Mouse (Mus musculus) heart, adult 9 months (tissue): ENCODE measurements around the gene Cacna2d3.

Experiments
- DNase-seq, 2 experiments: peaks; one replicate each; pipeline ENCODE4 v3.0.0; 2022; ENCODE audit warnings: low spot score in 2 of 2

Cacna2d3 gene

DNA sequence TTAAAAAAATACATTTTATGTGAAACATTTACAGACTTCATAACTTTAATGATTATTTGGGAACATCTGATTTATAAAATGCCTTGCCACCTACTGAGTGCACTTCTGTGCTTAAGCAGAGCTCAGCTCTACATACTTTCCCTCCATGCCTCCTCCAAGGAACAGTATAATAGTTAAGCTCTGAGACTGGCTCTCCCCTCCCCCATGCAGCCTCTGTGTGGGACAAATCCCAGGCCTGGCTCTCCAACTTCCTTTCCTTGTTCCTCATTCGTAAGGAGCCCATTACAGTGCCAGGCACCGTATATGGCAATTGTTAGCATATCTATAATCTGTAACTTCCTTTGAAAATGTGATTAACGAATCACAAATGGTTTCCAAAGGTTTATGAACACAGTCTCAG, 644.2 kb downstream of the Cacna2d3 start:
- no peak for DNase-seq

DNA sequence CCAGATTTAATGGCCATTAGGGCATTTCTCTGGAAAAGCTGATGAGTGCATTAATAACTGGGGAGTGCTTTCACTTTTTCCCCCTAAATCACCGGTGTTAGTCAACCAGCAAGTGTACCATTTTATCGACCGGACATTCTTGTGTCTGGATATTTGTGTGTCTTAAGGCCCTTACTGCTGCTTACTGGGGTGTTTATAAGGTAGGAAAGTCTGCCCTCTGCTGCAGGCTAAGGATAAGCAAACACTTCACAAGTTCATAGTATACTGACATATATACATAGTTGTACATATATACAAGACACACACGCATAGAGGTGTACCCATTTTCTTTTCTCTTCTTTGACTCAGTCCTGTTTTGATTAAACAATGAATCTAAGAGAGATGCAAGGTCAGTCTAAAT, 647.9 kb downstream of the Cacna2d3 start:
- DNase-seq, result no peak

DNA sequence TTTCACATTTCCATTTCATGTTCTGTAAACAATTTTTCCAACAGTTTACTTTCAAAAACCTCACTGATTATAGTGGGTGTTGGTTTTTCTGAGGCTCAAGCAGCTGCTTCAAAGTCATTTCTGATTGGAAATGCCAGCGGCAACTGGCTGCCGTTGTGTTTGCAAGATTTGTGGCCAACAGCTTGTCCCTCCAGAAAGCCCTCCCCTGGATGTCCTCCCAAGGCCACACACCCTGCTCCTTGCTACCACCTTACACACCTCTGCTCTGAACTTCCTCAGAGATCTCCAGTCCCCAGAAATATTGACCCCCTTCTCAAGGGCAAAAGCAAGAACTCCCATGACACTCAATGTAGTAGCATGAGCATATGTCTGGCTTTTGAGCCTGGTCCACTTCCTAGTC, 659.0 kb downstream of the Cacna2d3 start:
- DNase-seq, result no peak

DNA sequence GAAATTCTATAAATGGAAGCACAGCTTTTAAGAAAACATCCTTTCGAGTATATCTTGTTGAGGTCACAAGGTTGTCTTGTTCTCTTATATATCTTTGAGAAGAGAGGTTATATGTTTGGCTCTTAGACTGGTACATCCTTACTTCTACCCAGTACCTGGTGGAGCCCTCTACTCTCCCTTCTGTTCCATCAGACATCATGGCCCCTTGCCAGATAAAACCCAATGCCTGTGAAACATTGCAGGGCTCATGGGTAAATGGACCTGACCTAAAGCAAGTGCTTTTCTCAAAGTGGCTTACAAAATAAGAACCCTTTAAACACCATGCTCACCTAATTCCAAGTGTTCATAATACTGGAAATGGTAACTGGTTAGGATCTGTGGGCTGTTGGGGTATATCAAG, 660.2 kb downstream of the Cacna2d3 start:
- no peak for DNase-seq

DNA sequence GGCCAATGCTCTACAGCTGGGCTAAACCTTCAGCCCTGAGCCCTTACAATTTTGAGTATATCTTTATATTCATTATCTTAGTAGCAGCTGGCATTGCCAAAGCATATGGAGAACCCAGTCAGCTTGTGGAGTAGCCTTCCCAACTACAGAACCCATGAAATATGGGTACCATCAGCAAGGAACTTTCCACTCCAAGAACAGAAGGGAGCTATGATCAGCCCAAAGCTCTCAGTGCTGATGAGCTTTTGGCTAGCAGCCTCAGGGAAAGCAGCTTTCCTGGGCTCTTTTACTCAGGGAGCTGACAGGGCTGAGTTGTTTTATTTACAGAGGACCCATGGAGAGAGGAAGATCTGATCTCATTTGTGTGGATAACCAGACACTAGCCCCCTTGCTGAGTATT, 661.0 kb downstream of the Cacna2d3 start:
- no peak for DNase-seq

DNA sequence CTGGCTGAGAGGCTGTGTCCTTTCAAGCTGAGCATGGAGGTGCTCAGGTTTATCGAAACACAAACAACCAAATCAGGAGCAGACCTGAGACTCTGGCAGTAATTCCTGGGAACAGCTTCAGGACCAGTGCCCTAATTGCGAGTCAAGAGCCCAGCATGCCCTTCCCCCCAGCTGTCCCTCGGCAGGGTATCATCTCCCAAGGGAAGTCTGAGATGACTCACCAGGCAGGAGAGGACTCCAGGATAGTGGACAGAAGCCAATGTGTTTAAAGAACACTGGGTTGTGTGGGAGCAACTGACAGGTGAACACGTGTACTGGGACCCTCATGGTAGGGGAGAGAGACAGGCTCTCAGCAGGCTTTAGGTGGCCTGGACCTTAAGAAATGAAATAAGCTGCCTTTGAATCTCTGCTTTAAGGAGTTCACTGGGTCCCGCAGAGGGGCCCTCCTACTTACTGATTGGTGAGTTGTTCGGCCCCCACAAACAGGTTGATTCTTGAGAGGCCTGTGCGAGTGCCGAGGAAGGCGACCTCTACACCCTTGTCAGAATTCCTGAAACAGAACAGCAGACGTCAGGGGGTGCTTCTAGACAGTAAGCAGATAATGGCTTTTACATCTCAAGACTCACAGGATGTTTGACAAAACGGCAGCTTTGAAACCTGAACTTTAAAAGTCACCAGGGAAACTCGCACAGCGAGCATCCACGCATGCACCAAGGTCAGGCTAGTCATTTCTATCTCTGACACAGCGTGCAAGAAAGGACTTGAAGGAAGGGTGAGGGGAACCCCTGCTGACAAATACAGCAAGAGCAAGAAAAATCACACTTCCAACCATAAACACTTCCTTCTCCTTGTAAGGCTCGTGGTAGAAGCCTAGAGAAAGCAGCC, 669.5 kb downstream of the Cacna2d3 start:
- no peak for DNase-seq

DNA sequence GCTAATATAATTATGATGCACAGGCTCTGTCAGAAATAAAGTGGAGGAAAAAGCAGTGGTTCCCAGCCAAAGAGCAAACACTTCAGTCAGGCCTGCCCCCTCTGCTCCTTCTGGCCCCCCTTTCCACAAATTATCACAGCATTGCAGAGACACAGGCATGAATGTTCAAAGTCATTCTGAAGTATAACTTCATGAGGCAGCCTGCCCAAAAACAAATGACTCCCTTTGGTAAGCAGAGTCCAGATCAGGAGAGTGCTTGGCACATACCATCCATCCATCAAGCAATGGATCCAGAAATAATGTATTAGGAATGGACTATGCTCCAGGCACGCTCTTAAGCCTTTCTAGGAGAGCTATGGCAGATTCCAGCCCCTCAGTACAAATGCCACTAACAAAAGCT, 679.3 kb downstream of the Cacna2d3 start:
- DNase-seq, result peak; percentile 21 to 31

DNA sequence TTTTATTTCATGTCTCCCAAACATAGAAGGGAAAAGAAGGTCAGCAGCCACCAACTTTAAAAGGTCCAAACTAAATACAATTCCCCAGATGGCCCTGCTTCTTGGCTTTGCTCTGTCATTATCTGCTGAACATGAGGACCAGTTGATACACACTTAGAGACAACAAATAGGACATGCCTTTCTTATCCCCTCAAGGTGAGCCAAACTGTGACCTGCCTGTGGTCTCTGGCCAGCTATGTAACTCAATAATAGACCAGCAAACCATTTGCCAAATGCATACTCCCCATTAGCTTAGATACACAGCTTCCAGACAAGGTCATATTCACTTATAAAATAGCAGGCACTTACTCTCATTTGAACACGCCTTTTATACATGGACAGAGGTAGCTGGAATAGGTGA, 680.2 kb downstream of the Cacna2d3 start:
- peak; percentile 68 to 69 for DNase-seq

DNA sequence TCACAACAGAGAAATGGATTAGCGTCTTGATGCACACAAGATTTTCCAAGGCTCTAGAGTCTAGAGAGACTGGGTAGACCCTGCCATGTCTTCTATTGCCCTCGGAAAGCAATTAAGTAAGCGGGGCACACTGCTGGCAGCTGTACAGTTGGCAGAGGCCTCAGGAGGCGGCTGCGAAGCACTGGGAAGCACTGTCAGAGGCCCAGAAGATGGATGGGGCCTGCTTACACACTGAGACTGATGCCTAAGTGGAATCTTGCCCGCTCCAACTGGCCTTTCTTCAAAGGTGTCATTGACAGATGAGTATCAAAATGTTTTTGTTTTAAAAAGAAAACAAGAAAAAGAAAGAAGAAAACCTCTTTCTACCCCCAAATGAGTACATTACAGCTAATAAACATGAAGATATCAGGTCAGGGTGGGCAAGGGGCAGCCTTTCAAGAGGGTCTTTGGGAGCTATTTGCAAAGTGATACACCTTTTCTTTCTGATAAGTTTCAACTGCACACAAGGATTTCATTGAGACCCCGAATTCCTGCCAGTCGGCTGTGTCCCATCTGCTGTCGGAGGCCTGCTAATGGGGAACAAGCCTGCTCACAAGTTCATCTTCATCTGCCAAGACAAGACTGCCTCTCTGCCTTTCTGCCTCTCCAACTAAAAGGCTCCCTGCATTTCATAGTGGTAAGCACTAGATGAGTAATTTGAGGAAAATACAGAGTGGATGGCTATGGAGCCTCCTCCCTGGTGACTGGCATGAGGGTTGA, 680.9 kb downstream of the Cacna2d3 start:
- DNase-seq, result no peak

DNA sequence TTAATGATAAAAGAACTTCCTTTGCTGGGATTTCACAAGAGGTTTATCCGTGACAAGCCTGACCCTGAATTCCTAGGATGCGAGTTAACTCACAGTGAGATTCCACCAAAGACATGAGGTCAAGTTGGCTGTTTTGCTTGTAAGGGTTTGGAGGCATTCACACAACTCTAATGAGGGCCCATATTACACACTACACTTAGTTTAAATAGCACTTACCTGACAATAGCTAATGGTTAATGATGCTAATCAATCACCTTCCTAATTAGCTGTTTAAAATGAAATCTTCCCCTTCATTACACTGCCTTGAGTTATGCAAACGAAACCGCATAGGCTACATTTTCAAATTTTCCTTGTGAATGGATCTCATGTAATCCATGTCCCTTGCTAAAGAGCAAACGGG, 683.4 kb downstream of the Cacna2d3 start:
- DNase-seq, result no peak

DNA sequence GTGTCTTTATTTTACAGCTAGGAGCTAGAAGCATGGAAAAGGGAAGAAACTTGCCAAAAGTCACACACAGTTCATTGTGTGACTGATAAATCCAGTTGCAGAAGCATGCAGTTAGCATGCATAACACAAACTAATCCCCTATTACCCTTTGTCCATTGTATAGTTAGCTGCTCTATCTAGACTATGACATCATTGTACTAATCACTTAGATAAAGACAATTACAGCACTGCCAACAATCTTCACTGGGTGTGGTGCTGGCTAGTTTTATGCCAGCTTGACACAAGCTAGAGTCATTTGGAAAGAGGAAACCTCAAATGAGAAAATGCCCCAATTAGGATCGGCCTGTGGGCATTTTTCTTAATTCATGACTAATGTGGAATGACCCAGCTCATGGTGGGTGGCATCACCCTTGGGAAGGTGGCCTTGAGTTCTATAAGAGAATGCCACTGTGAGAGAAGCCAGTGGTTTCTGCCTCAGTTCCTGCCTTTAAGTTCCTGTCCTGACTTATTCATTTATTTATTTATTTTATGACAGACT, 689.7 kb downstream of the Cacna2d3 start:
- DNase-seq, result no peak

DNA sequence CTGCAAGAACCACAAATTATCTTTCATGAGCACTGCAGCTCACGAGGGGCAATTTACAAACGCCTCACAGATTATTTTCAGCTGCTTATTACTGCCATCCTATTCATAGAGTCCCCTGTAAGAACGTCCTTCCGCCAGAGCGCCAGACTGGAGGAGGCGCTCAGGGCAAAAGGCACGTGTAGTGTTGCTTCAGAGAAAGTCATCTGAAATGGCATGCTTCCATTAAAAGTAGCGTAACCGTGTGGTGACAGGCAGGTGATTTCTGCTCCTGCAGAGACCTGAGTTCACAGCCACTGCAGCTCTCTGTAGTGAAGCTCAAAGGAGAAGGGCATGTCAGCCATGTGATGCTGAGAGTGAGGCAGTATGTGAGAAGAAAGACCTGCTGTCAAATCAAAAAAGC, 691.1 kb downstream of the Cacna2d3 start:
- DNase-seq, result peak; percentile 18 to 33

DNA sequence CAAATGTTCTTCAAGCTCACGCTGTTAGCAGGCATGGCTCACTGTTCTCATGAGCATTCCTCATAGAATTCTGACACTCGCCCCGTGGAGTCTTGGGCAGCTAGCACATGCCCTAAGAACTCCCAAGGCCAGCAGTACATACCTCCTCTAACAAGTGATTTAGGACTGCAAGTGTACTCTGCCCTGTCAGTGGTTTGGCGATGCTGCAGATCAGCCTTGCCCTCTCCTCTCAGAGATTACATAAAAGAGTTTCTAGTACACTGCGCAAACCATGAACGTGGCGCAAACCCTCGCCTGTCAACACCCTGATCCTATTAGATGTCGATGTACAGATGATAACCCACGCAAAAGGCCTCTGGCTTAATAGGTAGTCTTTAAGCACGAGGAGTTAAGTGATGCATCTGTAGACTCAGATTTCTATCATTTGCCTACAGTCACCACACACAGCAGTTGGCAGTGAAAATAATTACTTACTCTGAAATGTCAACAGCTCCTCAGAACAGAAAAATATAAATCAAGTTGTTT, 691.7 kb downstream of the Cacna2d3 start:
- DNase-seq, result no peak

DNA sequence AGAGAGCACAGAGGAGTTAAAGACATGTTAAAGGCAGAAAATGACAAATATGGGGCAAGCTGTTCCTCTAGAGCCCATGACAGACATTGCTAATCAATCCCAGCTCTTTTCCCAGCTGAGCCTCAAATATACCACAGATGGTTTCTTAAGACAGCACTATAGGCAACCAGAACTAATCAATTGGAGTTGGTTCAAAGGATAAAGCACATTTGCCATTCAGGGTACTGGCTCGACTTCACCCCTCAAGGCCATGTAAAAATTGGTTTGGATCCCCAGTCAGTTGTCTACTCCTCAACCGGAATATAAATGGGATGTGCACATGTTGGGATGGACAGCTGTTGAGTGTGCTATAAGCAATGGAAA, 692.6 kb downstream of the Cacna2d3 start:
- no peak for DNase-seq

DNA sequence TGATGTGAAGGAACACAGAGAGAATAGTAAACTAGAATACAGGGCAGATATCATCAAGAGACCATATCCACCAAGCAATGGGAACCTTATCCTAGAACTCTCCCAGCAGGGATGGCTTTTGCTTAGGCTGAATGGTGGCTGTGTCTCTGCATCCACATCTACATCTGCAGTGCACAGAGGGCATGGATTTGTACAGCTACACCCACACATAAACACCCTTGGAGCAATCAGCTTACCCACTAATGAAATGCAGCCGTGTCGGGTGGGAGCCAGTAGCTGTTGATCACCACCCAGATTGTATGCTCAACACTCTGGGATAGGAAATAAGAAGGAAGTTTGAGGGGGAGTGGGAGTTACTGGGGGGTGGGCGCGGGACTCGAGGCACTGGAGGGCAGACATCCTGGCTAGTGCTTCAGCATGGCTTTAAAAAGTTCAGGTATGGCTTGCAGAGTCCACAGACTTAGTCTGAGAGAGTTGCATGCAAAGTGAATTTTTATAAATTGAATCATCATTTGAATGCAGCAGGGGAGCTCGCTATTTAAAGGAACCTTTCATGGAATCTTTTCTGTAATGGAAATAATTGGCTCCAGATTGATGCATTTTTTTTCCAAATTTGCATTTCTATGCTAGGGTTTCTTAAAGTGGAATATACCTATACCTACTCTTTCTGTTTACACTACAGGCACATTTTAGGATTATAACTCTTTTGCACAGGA, 693.1 kb downstream of the Cacna2d3 start:
- no peak for DNase-seq

DNA sequence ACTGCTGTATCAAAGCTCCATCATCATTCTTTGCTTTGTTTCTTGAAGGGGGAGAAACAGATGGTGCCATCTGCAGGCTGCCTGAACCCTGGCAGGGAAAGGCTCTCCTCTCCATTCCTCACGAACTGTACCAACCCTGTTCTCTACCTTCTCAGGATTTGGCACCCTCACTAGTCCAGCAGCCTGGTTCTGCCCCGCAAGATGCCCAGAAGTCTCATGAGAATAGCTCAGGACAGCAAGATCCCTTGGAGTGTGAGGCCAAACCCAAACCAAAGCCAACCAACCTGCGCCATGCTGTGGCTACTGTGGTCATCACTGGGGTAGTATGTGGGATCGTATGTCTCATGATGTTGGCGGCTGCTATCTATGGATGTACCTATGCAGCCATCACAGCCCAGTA, 694.4 kb downstream of the Cacna2d3 start:
- DNase-seq, result no peak

DNA sequence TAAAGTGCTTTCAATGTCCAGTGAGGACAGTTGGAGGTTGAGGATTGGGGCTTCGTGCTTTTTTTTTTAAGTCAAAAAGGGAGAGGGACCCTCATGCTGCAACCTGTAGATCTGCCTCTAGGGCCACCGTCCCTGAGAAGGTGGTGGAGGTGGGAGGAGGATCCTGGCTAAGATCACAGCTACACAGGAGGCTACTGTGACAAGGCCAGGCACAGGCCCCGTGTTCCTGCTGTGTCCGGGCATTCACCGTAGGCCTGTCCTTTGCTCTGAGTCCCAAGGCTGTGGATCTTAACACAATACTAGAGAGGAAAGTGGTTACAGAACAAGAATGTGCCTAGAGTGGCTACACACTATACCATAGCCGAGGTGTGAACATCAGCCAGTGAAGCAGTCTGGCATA, 696.3 kb downstream of the Cacna2d3 start:
- DNase-seq, result no peak

DNA sequence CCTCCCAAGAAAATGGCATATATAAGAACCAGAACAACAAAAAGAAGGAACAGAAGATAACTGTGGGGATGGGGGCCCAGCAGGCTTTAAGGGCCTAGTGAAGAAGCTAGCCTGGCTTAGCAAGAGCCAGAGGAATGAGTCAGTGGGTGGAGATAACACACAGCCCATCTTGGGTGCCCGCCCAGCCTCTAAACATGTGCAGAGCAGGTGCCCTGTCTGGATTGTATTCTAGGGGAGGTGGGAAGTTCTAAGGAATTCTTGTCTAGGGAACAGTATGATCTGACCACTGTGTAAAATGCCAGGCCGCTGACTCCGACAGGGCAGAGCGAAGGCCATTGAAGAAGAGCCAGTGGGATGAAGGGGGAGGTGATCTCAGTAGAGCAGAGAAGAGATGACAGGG, 698.4 kb downstream of the Cacna2d3 start:
- peak; percentile 33 to 45 for DNase-seq

DNA sequence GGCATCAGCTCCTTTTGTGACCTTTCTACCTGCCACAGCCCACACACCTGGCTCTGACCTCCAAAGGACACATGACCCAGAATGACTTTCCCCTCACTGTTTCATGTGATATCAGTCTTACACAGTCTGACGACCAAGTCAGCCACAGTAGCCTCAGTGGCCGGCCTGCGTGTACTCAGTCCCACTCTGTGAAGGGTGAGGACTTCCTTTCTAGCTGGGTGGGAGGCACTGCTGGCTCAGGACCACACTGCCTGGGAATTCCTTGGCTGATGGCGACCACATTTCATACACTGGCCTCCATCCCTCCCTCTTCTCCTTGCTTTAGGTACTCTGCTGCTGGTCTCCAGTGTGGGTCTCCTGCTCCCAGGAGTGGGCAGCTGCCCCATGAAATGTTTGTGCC, 700.4 kb downstream of the Cacna2d3 start:
- DNase-seq, result no peak

DNA sequence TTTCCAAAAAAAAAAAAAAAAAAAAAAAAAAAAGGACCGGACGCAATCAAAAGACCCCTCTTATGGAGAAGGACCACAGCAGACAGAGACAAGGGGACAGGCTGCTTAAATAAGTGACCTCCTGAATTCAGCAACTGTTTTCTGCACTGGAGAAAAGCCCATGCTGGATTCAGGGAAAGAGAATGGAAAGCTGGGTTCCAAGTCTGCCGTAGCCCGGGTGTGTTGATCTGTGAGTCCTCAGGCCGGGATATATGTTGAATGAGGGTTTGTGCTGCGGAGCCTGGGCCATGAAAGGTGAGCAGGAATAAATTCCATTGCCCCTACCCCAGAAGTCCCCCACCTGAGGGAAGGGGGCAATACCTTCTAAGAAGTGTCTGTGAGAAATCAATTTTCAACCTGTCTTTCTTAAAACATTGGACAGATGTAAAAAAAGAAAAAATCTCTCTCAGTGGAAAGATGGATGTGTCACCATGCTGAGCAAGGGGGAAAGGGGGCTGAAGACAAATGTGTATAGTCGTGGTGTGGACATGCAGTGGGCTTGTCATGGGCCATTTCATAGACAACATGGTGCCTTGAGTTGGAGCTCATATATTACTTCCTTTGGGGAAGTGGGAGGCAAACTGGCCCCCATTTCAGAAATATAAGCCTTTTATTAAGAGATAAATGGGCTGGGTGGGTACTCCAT, 703.2 kb downstream of the Cacna2d3 start:
- DNase-seq, result no peak

DNA sequence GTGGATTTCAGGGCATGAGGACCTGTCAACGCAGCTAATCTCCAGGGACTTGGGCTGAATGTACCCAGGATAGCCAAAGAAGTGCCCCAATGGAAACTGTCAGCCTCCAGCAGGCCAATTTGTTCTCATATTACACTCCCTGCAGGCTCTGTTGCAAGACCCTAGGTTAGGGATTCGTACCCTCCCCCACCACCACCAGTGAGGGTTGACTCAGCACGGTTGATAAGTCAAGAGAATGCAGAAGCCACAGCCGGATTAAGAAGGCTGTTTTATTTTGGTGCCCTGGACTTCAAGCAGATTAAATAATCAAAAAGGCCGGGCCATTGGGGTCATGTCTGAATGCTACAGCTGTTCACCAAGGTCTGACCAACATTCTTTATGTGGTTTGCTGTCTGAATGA, 703.8 kb downstream of the Cacna2d3 start, which contains the start of gene Lrtm1:
Gene Lrtm1, plus strand, starts transcription at position 326 of the 400 bp plus-strand sequence.
- peak; percentile 78 for DNase-seq
